Mouse (Mus musculus) gastrocnemius, postnatal 36 days (tissue): ENCODE measurements around the gene Brsk1. TPM values are rescaled to one million over a fixed set of nuclear protein-coding genes. Genes with fewer than 3 reads are reported as not detected.

Experiments used
- total RNA-seq, 2 experiments: library from RNA; stranded (reverse); gene quantifications; 2 replicates each; pipeline ENCODE4 v1.2.3; 2021

Gene Brsk1
- total RNA-seq, 2 experiments from 2014 or later = 0.54 to 1.6 TPM

Other genes with a start within 250 kb of the Brsk1 start
- gene Rdh13, start 245.0 kb upstream of the Brsk1 start, total RNA-seq = 10 to 100 TPM; 13.4 to 15.4 TPM
- 1 to 10 TPM in 1 of 2 experiments, under 1 TPM in 1; 0.59 to 1.5 TPM for gene Eps8l1, start 229.9 kb upstream of the Brsk1 start, total RNA-seq
- gene Ppp1r12c, start 188.9 kb upstream of the Brsk1 start, total RNA-seq = 10 to 100 TPM; 18.3 to 19.4 TPM
- 100 to 1,000 TPM; 181 to 818 TPM for gene Tnnt1, start 174.2 kb upstream of the Brsk1 start, total RNA-seq
- under 1 TPM; 0.44 to 0.64 TPM for gene Tnni3, start 166.4 kb upstream of the Brsk1 start, total RNA-seq
- gene Dnaaf3, start 158.2 kb upstream of the Brsk1 start, total RNA-seq = not detected
- gene Syt5, start 143.1 kb upstream of the Brsk1 start, total RNA-seq = not detected
- gene Ptprh, start 86.6 kb upstream of the Brsk1 start, total RNA-seq = not detected
- 1 to 10 TPM; 2.5 to 3.2 TPM for gene Tmem86b, start 59.2 kb upstream of the Brsk1 start, total RNA-seq
- 10 to 100 TPM; 40.2 to 42.4 TPM for gene Ppp6r1, start 31.6 kb upstream of the Brsk1 start, total RNA-seq
- 10 to 100 TPM; 22.4 to 24.9 TPM for gene Hspbp1, start 5.5 kb upstream of the Brsk1 start, total RNA-seq
- not detected for gene Tmem150b, start 34.6 kb downstream of the Brsk1 start, total RNA-seq
- 10 to 100 TPM in 1 of 2 experiments, 1 to 10 TPM in 1; 9.7 to 10.5 TPM for gene Kmt5c, start 49.5 kb downstream of the Brsk1 start, total RNA-seq
- gene Cox6b2, start 62.5 kb downstream of the Brsk1 start, total RNA-seq = 1 to 10 TPM; 1.4 to 1.9 TPM
- not detected for gene Fam71e2, start 80.7 kb downstream of the Brsk1 start, total RNA-seq
- gene Il11, start 92.3 kb downstream of the Brsk1 start, total RNA-seq = not detected
- not detected for gene Tmem190, start 92.3 kb downstream of the Brsk1 start, total RNA-seq
- 1 to 10 TPM; 7.9 to 9.5 TPM for gene Tmem238, start 99.1 kb downstream of the Brsk1 start, total RNA-seq
- 100 to 1,000 TPM; 431 to 514 TPM for gene Rpl28, start 102.3 kb downstream of the Brsk1 start, total RNA-seq
- gene Ube2s, start 122.0 kb downstream of the Brsk1 start, total RNA-seq = 10 to 100 TPM; 70.3 to 83.7 TPM
- not detected for gene Shisa7, start 154.1 kb downstream of the Brsk1 start, total RNA-seq
- 1 to 10 TPM; 3.6 to 3.8 TPM for gene Isoc2b, start 179.7 kb downstream of the Brsk1 start, total RNA-seq
- 10 to 100 TPM; 21.0 to 28.3 TPM for gene Isoc2a, start 186.5 kb downstream of the Brsk1 start, total RNA-seq
- gene Gm36210, start 215.9 kb downstream of the Brsk1 start, total RNA-seq = under 1 TPM; 0.20 TPM
- 1 to 10 TPM; 8.9 TPM for gene Zfp628, start 224.6 kb downstream of the Brsk1 start, total RNA-seq
- 1 to 10 TPM; 2.5 to 3.2 TPM for gene Nat14, start 231.4 kb downstream of the Brsk1 start, total RNA-seq
- gene Ssc5d, start 235.2 kb downstream of the Brsk1 start, total RNA-seq = 10 to 100 TPM in 1 of 2 experiments, 1 to 10 TPM in 1; 8.8 to 11.1 TPM